Mouse (Mus musculus): ENCODE results near the gene Tmem168.

The Tmem168 gene

DNA sequence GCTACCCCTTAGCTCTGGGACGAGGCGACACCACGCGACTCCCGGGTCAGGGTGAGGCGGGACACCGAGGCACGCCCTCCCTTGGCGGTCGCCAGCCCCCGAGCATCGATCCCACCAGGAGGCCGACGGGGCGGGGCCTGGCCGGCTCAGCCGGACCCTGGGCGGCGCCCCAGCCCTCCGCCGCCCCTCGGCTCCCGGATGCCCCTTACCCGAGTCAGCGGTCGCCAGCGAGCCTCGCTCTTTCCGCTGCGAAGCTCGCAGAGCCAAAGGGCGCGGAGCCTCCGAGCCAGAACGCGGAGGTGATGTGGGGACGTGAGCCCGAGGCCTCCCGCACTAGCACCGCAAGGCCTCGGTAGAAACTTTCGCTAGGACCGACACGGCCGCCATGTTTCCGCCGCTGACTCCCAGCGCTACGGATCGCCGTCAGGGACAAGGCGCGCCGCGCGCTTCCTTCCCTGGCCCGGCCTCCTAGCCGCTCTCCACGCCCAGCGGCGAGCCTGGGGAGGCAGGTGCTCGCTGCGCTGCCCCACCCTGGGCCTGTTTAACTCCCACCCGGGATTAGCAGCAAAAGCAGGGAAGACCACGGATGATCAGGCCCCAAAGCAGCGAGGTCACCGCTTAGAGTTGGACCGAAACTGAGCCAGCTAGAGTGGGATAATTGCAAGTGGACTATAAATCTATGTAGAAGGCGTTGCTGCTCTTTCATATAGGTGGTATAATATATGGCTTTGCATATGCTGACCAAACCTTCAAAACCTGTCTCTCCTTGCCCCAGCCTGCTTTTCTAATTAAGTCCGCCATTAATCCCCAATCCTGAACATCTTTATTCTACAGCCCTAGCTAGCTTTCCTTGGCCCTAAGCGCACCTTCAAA lies at the start of gene Tmem168:
Gene Tmem168 (minus strand): TSS at position 480 of the 873 bp plus-strand sequence.
- peak; percentile 78 for DNase-seq (ENCODE audit: low read depth)

DNA sequence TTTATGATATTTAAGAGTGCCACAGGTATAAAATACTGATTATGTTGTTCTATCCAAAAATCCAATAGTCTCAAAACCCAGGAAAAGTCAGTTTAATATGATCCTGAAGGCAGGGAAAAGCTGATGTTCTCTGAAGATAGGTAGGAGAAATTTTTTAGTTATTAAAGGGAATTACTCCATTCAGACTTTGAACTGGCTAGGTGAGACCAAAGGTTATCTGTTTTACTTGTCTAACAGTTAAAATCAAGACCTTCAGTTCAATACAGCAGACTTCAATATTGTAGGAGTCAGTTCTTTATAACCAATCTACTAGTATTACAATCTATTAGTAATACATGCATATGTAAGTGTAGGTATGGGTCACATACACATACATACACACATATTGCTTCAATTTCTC lies 46.2 kb upstream of the Tmem168 start:
- no peak for DNase-seq (ENCODE audit: low read depth)

- DNase-seq (ENCODE audit: low read depth), result no peak
These were observed 44.4 kb upstream of the Tmem168 start for GRCm38 (mm10) chr6:13652284-13652683.

GRCm38 (mm10) chr6:13650854-13651253 lies 43.0 kb upstream of the Tmem168 start:
- no peak for DNase-seq (ENCODE audit: low read depth)

GRCm38 (mm10) chr6:13648305-13648704 lies 40.4 kb upstream of the Tmem168 start:
- DNase-seq (ENCODE audit: low read depth), result no peak

- no peak for DNase-seq (ENCODE audit: low read depth)
These were observed 28.7 kb upstream of the Tmem168 start for GRCm38 (mm10) chr6:13636582-13636989.

DNA sequence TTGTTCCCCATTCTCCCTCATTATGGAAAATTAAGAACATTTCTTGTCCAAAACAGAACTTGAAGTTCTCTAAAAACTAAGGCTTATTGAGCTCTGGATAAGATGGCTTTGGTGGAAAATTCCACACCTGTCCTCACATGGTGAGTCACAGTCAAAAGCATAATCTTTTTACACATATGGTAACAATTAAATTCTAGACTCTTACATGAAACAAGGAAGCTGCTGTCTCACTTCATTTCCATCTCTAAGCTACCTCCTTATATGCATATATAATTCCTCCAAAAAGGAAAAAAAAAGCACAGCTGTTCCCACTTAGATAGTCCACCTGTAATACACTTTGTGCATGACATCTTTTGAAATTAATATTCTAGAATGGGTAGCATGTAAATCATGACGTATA lies 24.7 kb upstream of the Tmem168 start:
- DNase-seq (ENCODE audit: low read depth), result no peak

- DNase-seq (ENCODE audit: low read depth), result no peak
These were observed 22.7 kb upstream of the Tmem168 start for GRCm38 (mm10) chr6:13630607-13631006.

GRCm38 (mm10) chr6:13619618-13620017 lies 11.7 kb upstream of the Tmem168 start:
- no peak for DNase-seq (ENCODE audit: low read depth)

- DNase-seq (ENCODE audit: low read depth), result no peak
These were observed 9.2 kb upstream of the Tmem168 start for GRCm38 (mm10) chr6:13617110-13617509.

DNA sequence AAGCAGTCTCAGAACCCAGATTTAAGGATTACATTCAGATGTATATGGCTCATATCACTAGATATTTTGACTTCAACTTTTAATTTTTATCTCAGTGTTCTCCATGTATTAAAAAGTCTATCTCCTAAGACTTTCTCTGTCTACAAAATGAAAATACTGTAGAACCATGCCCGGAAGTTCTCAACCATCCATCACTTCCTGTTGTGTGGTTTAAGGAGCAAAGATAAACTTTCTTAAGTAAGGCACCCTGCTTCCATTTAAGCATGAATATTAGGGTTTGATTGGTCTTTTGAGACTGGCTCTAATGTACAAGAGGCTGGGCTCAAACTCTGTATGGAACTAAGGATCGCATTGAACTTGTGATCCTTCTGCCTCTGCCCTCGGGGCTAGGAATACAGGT lies 6.7 kb upstream of the Tmem168 start:
- DNase-seq (ENCODE audit: low read depth), result no peak

GRCm38 (mm10) chr6:13613671-13614070 lies 5.8 kb upstream of the Tmem168 start:
- DNase-seq (ENCODE audit: low read depth), result no peak

- no peak for DNase-seq (ENCODE audit: low read depth)
These were observed 3.0 kb upstream of the Tmem168 start for GRCm38 (mm10) chr6:13610869-13611268.

DNA sequence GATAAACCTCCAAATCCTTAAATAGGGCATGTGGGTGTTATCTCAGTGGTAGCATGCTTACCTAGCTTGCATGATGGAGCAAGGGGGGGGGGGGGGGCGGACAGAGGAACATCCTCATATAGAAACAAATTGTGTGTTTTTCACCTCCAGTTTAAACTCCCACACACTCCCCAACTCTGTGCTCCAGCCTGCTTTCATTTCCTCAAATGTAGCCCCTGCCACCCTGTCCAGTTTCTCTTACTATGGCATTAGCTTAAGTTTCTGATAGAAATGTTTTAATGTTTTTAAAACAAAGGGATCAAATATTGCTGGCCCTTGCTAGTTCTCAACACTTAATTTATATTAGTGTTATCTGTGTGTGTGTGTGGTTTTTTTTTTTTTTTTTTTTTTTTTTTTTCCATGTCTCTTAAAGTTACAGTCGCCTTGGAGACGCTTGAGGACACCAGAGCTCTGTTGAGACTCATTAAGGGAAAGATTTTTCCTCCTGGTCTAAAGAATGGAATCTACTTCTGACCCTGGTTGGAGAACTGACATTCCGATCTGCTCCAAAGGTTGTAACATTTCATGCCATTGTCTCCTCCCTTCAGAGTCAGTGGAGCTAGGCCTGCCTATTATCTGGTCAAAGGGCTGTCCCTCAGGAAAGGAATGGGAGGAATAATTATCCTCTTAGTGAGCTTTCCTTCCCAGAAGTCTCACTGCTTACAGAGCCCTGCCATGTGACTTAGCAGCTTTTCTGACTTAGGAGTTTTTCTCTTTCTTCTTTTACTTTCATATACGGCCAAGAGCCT lies 1.6 kb upstream of the Tmem168 start:
- no peak for DNase-seq (ENCODE audit: low read depth)

DNA sequence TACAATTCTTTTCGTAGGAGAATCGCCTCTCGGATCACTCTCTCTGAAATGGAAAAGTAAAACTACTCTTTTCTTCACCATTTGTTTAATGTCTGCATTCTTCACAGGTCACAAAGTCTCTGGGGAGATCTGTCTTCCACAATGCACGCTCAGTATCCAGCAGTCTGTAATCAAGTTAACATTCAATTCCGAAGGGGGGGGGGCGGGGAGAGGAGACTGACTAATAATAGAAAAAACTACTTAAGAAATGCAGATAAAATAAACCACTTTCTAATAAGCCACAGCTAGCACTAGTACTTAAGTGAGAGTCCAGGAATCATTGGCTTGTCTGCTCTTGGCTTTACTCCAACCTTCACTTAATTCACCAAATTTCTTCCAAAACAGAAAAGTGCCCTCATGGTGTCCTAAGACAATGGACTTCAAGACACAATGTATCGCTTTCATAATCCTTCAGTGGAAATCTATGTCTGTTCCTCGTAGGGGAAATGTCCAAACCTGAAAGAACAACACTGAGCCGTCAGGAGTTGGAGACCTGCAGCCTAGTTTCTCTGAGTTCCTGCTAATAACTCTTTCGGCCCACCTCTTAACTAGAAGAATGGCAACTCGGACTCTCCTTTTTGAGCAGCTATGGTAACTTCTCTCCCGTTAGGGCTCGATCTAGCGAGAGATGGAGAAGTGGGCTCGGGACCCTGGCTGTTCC lies 829 bp downstream of the Tmem168 start:
- DNase-seq (ENCODE audit: low read depth), result peak; percentile 33

- no peak for DNase-seq (ENCODE audit: low read depth)
These were observed 1.5 kb downstream of the Tmem168 start for GRCm38 (mm10) chr6:13606394-13606793.

DNA sequence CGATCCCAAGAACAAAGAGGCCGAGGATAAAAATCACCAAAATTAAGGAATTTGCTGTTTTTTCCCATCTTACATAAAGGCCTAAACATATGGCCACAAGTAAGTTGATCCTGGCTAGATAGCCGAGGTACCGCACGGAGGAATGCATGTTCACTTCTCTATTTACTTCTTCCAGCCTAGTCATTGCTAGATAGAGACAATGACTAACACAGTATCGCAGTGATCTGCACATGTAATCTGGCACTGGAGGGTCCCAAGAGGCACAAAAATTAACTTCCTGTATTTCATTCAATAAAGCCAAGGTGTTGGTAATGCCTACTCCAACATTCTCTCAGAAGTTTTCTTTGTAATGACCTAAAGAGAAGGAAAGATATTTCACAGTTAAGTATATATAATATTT lies 4.8 kb downstream of the Tmem168 start:
- no peak for DNase-seq (ENCODE audit: low read depth)

- no peak for DNase-seq (ENCODE audit: low read depth)
These were observed 6.3 kb downstream of the Tmem168 start for GRCm38 (mm10) chr6:13601587-13601986.

- no peak for DNase-seq (ENCODE audit: low read depth)
These were observed 9.5 kb downstream of the Tmem168 start for GRCm38 (mm10) chr6:13598239-13598923.

- no peak for DNase-seq (ENCODE audit: low read depth)
These were observed 15.1 kb downstream of the Tmem168 start for GRCm38 (mm10) chr6:13592729-13593345.

GRCm38 (mm10) chr6:13586560-13586959 lies 21.3 kb downstream of the Tmem168 start:
- no peak for DNase-seq (ENCODE audit: low read depth)

Measured in c-Kit-positive CD71-positive TER-119-negative erythroid progenitor cells, embryonic 14.5 days (primary cell).